Mouse (Mus musculus) spleen, postnatal 10 days (tissue): ENCODE measurements around the gene 1810049J17Rik.
"Not testable (repeated sequence)": the region's sequence is repeated elsewhere in the genome, so short reads cannot be mapped to it uniquely, and the experiment has no call there.

Source experiments
- DNase-seq, 2 experiments: peaks; one replicate each; pipeline ENCODE4 v3.0.0; 2021 to 2022; ENCODE audit warnings: low spot score in 2 of 2

Gene 1810049J17Rik

GRCm38 (mm10) chr15:12321788-12322621, at the start of gene 1810049J17Rik:
Gene 1810049J17Rik (minus strand): TSS chr15:12321899.
- peak; percentile 63 to 71 for DNase-seq

GRCm38 (mm10) chr15:12371183-12371582, 49.5 kb upstream of the 1810049J17Rik start:
- DNase-seq = peak; percentile 41 to 75

- no peak for DNase-seq
These were observed 48.4 kb upstream of the 1810049J17Rik start for GRCm38 (mm10) chr15:12370096-12370495.

- DNase-seq = no peak
These were observed 47.2 kb upstream of the 1810049J17Rik start for GRCm38 (mm10) chr15:12368850-12369249.

- DNase-seq = no peak
These were observed 46.7 kb upstream of the 1810049J17Rik start for GRCm38 (mm10) chr15:12368357-12368756.

GRCm38 (mm10) chr15:12367306-12368080, 45.8 kb upstream of the 1810049J17Rik start:
- DNase-seq = no peak

- not testable (repeated sequence) for DNase-seq
These were observed 45.0 kb upstream of the 1810049J17Rik start for GRCm38 (mm10) chr15:12366580-12367305.

- no peak for DNase-seq
These were observed 44.4 kb upstream of the 1810049J17Rik start for GRCm38 (mm10) chr15:12366072-12366469.

GRCm38 (mm10) chr15:12365416-12366071, 43.8 kb upstream of the 1810049J17Rik start:
- no peak for DNase-seq

GRCm38 (mm10) chr15:12364096-12364495, 42.4 kb upstream of the 1810049J17Rik start:
- DNase-seq = no peak

- DNase-seq = no peak
These were observed 41.0 kb upstream of the 1810049J17Rik start for GRCm38 (mm10) chr15:12362701-12363040.

GRCm38 (mm10) chr15:12362001-12362700, 40.5 kb upstream of the 1810049J17Rik start:
- DNase-seq = no peak

- no peak for DNase-seq
These were observed 39.0 kb upstream of the 1810049J17Rik start for GRCm38 (mm10) chr15:12360519-12361212.

- no peak for DNase-seq
These were observed 36.7 kb upstream of the 1810049J17Rik start for GRCm38 (mm10) chr15:12358384-12358783.

- no peak for DNase-seq
These were observed 35.8 kb upstream of the 1810049J17Rik start for GRCm38 (mm10) chr15:12357459-12357858.

GRCm38 (mm10) chr15:12355907-12356306, 34.2 kb upstream of the 1810049J17Rik start:
- no peak for DNase-seq

GRCm38 (mm10) chr15:12355261-12355660, 33.6 kb upstream of the 1810049J17Rik start:
- no peak for DNase-seq

GRCm38 (mm10) chr15:12354281-12354810, 32.6 kb upstream of the 1810049J17Rik start:
- DNase-seq = no peak

- DNase-seq = no peak
These were observed 29.8 kb upstream of the 1810049J17Rik start for GRCm38 (mm10) chr15:12351470-12351869.

- no peak for DNase-seq
These were observed 28.1 kb upstream of the 1810049J17Rik start for GRCm38 (mm10) chr15:12349840-12350239.
